Mouse (Mus musculus): ENCODE measurements around the gene Slc37a1. TPM values are rescaled to one million over a fixed set of nuclear protein-coding genes. Genes with fewer than 3 reads are reported as not detected.

Slc37a1 gene
- polyA plus RNA-seq, 1 experiment from 2014 or later = 4.3 TPM

GRCm38 (mm10) chr17:31276207-31276921, 10.2 kb upstream of the Slc37a1 start:
- WGBS (ENCODE audit: insufficient replicate concordance) = 38% methylated on average over 9 of the region's 9 CpGs
- no peak overlapping the region for H3K27ac ChIP-seq (ENCODE audit: low read depth)
- no peak for ATAC-seq

GRCm38 (mm10) chr17:31276922-31277918, 9.4 kb upstream of the Slc37a1 start, which contains the start of gene Rsph1:
TSS of gene Rsph1 (minus strand) at chr17:31277383.
- WGBS (ENCODE audit: insufficient replicate concordance) = 12% methylated on average over 44 of the region's 44 CpGs
- H3K27ac ChIP-seq (ENCODE audit: low read depth) = no peak within 1 kb of the TSS

More at GRCm38 (mm10) chr17:31276207-31276921, 10.2 kb upstream of the Slc37a1 start:
- DNase-seq = no peak
- no peaks in the 10 kb centered on the region for H3K36me3 ChIP-seq (replicated peaks; ENCODE audit: insufficient read depth, low read length)
- H3K27me3 ChIP-seq (ENCODE audit: insufficient read depth, low read length) = no peaks in the 10 kb centered on the region
- TF ChIP-seq EP300 (IDR thresholded peaks at IDR 0.05; ENCODE audit: low read depth) (no peak), CTCF (IDR thresholded peaks at IDR 0.05; ENCODE audit: low read depth) (no peak)
- H3K9me3 ChIP-seq (ENCODE audit: low read length) = no peaks in the 10 kb centered on the region
- H3K4me1 ChIP-seq (ENCODE audit: insufficient read depth) = peaks cover 14% of the 10 kb centered on the region
- peak overlapping the region; percentile 48 for H3K4me3 ChIP-seq (ENCODE audit: low read depth, low read length)
- peak overlapping the region; percentile 21; the same call in 1 of the 2 replicates for H3K9ac ChIP-seq (replicated peaks)
- peak overlapping the region; percentile 83 for H3K4me2 ChIP-seq (ENCODE audit: low read depth, low read length)

GRCm38 (mm10) chr17:31277931-31278330, 8.7 kb upstream of the Slc37a1 start:
- ATAC-seq = no peak
- no peaks in the 10 kb centered on the region for H3K27me3 ChIP-seq (ENCODE audit: insufficient read depth, low read length)
- H3K9ac ChIP-seq (replicated peaks) = no peak overlapping the region
- H3K4me2 ChIP-seq (ENCODE audit: low read depth, low read length) = no peak overlapping the region
- peaks cover 14% of the 10 kb centered on the region for H3K4me1 ChIP-seq (ENCODE audit: insufficient read depth)
- WGBS (ENCODE audit: insufficient replicate concordance) = 65% methylated on average over 4 of the region's 4 CpGs
- TF ChIP-seq CTCF (IDR thresholded peaks at IDR 0.05; ENCODE audit: low read depth) (no peak), EP300 (IDR thresholded peaks at IDR 0.05; ENCODE audit: low read depth) (no peak)
- no peak overlapping the region for H3K4me3 ChIP-seq (ENCODE audit: low read depth, low read length)
- no peaks in the 10 kb centered on the region for H3K36me3 ChIP-seq (replicated peaks; ENCODE audit: insufficient read depth, low read length)
- H3K9me3 ChIP-seq (ENCODE audit: low read length) = no peaks in the 10 kb centered on the region
- no peak for DNase-seq
- no peak overlapping the region for H3K27ac ChIP-seq (ENCODE audit: low read depth)

More at GRCm38 (mm10) chr17:31276922-31277918, 9.4 kb upstream of the Slc37a1 start, which contains the start of gene Rsph1:
- TF ChIP-seq CTCF (IDR thresholded peaks at IDR 0.05; ENCODE audit: low read depth) = no peak
- Histone ChIP-seq H3K9me3 (ENCODE audit: low read length) (no peaks in the 10 kb centered on the region), H3K9ac (replicated peaks) (peak within 1 kb of the TSS; percentile 21; the same call in 1 of the 2 replicates), H3K27me3 (ENCODE audit: insufficient read depth, low read length) (no peaks in the 10 kb centered on the region), H3K4me2 (ENCODE audit: low read depth, low read length) (peak within 1 kb of the TSS; percentile 83), H3K4me3 (ENCODE audit: low read depth, low read length) (peak within 1 kb of the TSS; percentile 48), H3K4me1 (ENCODE audit: insufficient read depth) (peaks cover 14% of the 10 kb centered on the region), H3K36me3 (replicated peaks; ENCODE audit: insufficient read depth, low read length) (no peaks in the 10 kb centered on the region)
- peak; percentile 91 for DNase-seq
- ATAC-seq = peak; percentile 93

DNA sequence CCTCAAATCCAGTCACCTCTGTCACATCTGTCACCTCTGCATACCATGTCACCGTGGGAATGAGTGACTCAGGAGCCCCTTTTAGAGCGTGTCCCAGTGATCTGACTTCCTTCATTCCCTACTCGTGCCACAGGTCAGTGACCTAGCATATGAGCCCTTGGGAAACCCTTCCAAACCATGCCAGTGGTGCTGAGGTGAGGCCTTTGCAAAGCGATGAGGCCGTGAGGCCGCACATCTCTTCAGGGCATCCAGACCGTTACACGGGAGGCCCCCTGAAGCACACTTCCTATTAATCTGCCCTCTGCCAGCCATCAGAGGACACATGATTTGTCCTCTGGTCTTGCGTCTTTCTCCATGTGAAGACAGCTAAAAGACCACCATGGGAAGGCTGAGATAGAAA, 7.1 kb upstream of the Slc37a1 start:
- H3K4me1 ChIP-seq (ENCODE audit: insufficient read depth) = peaks cover 14% of the 10 kb centered on the region
- H3K36me3 ChIP-seq (replicated peaks; ENCODE audit: insufficient read depth, low read length) = no peaks in the 10 kb centered on the region
- TF ChIP-seq EP300 (IDR thresholded peaks at IDR 0.05; ENCODE audit: low read depth) (no peak), CTCF (IDR thresholded peaks at IDR 0.05; ENCODE audit: low read depth) (no peak)
- DNase-seq (no peak), ATAC-seq (no peak)
- WGBS (ENCODE audit: insufficient replicate concordance) = 59% methylated on average over 9 of the region's 9 CpGs
- H3K9ac ChIP-seq (replicated peaks) = no peak overlapping the region
- no peak overlapping the region for H3K27ac ChIP-seq (ENCODE audit: low read depth)
- no peaks in the 10 kb centered on the region for H3K27me3 ChIP-seq (ENCODE audit: insufficient read depth, low read length)
- no peak overlapping the region for H3K4me3 ChIP-seq (ENCODE audit: low read depth, low read length)
- H3K9me3 ChIP-seq (ENCODE audit: low read length) = no peaks in the 10 kb centered on the region
- H3K4me2 ChIP-seq (ENCODE audit: low read depth, low read length) = no peak overlapping the region

DNA sequence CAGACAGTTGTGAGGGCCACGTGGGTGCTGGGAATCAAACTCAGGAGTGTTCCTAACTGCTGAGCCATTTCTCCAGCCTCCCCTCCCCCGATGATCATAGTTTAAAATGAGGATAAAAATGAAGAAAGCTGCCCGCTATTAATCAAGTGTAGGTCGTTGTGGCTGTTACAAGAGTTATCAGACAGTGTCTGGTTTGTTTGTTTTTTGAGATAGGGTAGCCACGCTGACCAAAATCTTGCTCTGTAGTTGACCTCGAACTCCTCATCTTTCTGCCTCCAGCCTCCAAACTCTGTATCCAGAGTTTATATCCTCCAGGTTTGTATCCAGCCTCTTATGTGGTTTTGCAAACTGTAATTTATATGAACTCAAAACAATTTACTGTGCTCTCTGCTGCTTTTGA, 6.3 kb upstream of the Slc37a1 start:
- no peak overlapping the region for H3K4me2 ChIP-seq (ENCODE audit: low read depth, low read length)
- H3K4me3 ChIP-seq (ENCODE audit: low read depth, low read length) = no peak overlapping the region
- no peaks in the 10 kb centered on the region for H3K9me3 ChIP-seq (ENCODE audit: low read length)
- ATAC-seq (no peak), DNase-seq (no peak)
- H3K9ac ChIP-seq (replicated peaks) = no peak overlapping the region
- H3K27me3 ChIP-seq (ENCODE audit: insufficient read depth, low read length) = no peaks in the 10 kb centered on the region
- H3K4me1 ChIP-seq (ENCODE audit: insufficient read depth) = peaks cover 14% of the 10 kb centered on the region
- no peak overlapping the region for H3K27ac ChIP-seq (ENCODE audit: low read depth)
- WGBS (ENCODE audit: insufficient replicate concordance) = 36% methylated on average over 6 of the region's 6 CpGs
- H3K36me3 ChIP-seq (replicated peaks; ENCODE audit: insufficient read depth, low read length) = no peaks in the 10 kb centered on the region
- TF ChIP-seq CTCF (IDR thresholded peaks at IDR 0.05; ENCODE audit: low read depth) = no peak
- TF ChIP-seq EP300 (IDR thresholded peaks at IDR 0.05; ENCODE audit: low read depth) = no peak

Measured in liver, postnatal 0 days (tissue).